Mouse (Mus musculus): ENCODE measurements around the gene Zswim9.

DNA sequence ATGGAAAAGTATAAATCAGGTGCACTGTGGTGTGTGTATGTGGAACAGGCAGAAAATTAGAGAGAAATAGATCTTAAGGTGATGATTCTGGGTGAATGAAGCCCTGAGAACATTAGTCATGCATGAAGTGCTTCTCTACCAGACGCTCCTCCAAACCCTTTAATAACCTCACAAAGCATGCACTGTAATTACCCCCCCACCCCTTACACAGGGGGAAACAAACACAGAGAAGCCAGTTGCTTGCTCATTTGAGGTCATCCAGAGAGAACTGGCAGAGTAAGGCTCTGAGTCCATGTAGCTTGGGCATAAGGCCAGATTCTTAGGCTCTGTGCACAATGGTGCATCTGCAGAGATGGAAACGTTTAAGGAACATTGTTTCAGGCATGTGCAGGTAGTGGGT is 14.1 kb downstream of the Zswim9 start:
- TF ChIP-seq CTCF (IDR thresholded peaks at IDR 0.05; ENCODE audit: borderline replicate concordance, insufficient read depth, low read depth, low read length) (no peak), POLR2A (IDR thresholded peaks at IDR 0.05; ENCODE audit: borderline replicate concordance, insufficient read depth, low read length) (no peak)
